Comparison of ENCODE assay signal across 18 mouse cellular contexts in genomic region chr9:43188309-43189020, GRCm38 (mm10). TPM values are rescaled to one million over a fixed set of nuclear protein-coding genes. Genes with fewer than 3 reads are reported as not detected.
DNase-seq lines count a peak whose midpoint lies in the region; ATAC-seq and TF ChIP-seq lines count a peak whose summit lies in the region.
"Had no signal": no experiment of that assay in that cellular context is flagged by ENCODE, and none has a peak within 500 bp of the region (broad histone marks: within the 10 kb centered on the region; RNA-seq: fewer than 3 reads in every experiment).

No protein-coding gene starts in this region.

- no peak overlapping the region for H3K27ac ChIP-seq in hindbrain, embryonic 11.5 days (ENCODE audit: low read depth, low read length)
- no peak overlapping the region for H3K27ac ChIP-seq in hindbrain, postnatal 0 days
- no peak overlapping the region for H3K27ac ChIP-seq in forebrain, postnatal 0 days (ENCODE audit: low read depth, low read length)
- peak overlapping the region; percentile 66 for H3K27ac ChIP-seq in midbrain, embryonic 15.5 days
- H3K27ac ChIP-seq: gastrocnemius, adult 2 months; heart, embryonic 13.5 days; kidney, embryonic 15.5 days; liver, embryonic 14.5 days; lung, embryonic 15.5 days had no signal

- H3K4me2 ChIP-seq in hindbrain, embryonic 11.5 days (replicated peaks; ENCODE audit: low read depth, low read length) = no peak overlapping the region
- H3K4me2 ChIP-seq in hindbrain, postnatal 0 days (ENCODE audit: low read depth, low read length) = no peak overlapping the region
- H3K4me2 ChIP-seq in forebrain, postnatal 0 days (ENCODE audit: low read depth) = no peak overlapping the region
- no peak overlapping the region for H3K4me2 ChIP-seq in midbrain, embryonic 15.5 days
- H3K4me2 ChIP-seq: heart, embryonic 13.5 days; kidney, embryonic 15.5 days; lung, embryonic 15.5 days had no signal

- 62% methylated on average over 12 of the region's 12 CpGs for WGBS in hindbrain, embryonic 11.5 days
- WGBS in hindbrain, postnatal 0 days = 63% methylated on average over 12 of the region's 12 CpGs
- 59% methylated on average over 12 of the region's 12 CpGs for WGBS in forebrain, postnatal 0 days
- WGBS in midbrain, embryonic 15.5 days = 49% methylated on average over 12 of the region's 12 CpGs

- H3K36me3 ChIP-seq in hindbrain, embryonic 11.5 days (ENCODE audit: control insufficient read depth, insufficient read depth, low read length) = no peaks in the 10 kb centered on the region
- H3K36me3 ChIP-seq in hindbrain, postnatal 0 days (ENCODE audit: insufficient read depth, low read length) = no peaks in the 10 kb centered on the region
- H3K36me3 ChIP-seq in forebrain, postnatal 0 days (ENCODE audit: insufficient read depth) = no peaks in the 10 kb centered on the region
- H3K36me3 ChIP-seq in midbrain, embryonic 15.5 days (replicated peaks) = no peaks in the 10 kb centered on the region
- H3K36me3 ChIP-seq: heart, embryonic 13.5 days; kidney, embryonic 15.5 days; lung, embryonic 15.5 days had no signal

- H3K4me1 ChIP-seq in hindbrain, embryonic 11.5 days (replicated peaks; ENCODE audit: control insufficient read depth, insufficient read depth, low read length) = 0 out of 2 replicates have a peak, but pooled peaks cover 4% of the 10 kb centered on the region
- no peaks in the 10 kb centered on the region for H3K4me1 ChIP-seq in hindbrain, postnatal 0 days (ENCODE audit: insufficient read depth, low read length)
- peaks cover 8% of the 10 kb centered on the region for H3K4me1 ChIP-seq in forebrain, postnatal 0 days (ENCODE audit: insufficient read depth)
- peaks cover 16% of the 10 kb centered on the region for H3K4me1 ChIP-seq in midbrain, embryonic 15.5 days
- H3K4me1 ChIP-seq: heart, embryonic 13.5 days; kidney, embryonic 15.5 days; lung, embryonic 15.5 days had no signal

- H3K9ac ChIP-seq in hindbrain, embryonic 11.5 days (ENCODE audit: low read depth, low read length) = no peak overlapping the region
- H3K9ac ChIP-seq in hindbrain, postnatal 0 days (replicated peaks; ENCODE audit: low read length) = no peak overlapping the region
- H3K9ac ChIP-seq in forebrain, postnatal 0 days = no peak overlapping the region
- no peak overlapping the region for H3K9ac ChIP-seq in midbrain, embryonic 15.5 days
- H3K9ac ChIP-seq: heart, embryonic 13.5 days; kidney, embryonic 15.5 days; liver, embryonic 14.5 days; lung, embryonic 15.5 days had no signal

- TF ChIP-seq CTCF in hindbrain, postnatal 0 days (IDR thresholded peaks at IDR 0.05; ENCODE audit: low read depth) = no peak
- TF ChIP-seq CTCF in forebrain, postnatal 0 days (IDR thresholded peaks at IDR 0.05; ENCODE audit: low read depth) = no peak

- H3K27me3 ChIP-seq in hindbrain, embryonic 11.5 days (ENCODE audit: control insufficient read depth, insufficient read depth, low read length) = no peaks in the 10 kb centered on the region
- no peaks in the 10 kb centered on the region for H3K27me3 ChIP-seq in hindbrain, postnatal 0 days (ENCODE audit: insufficient read depth, low read length)
- no peaks in the 10 kb centered on the region for H3K27me3 ChIP-seq in forebrain, postnatal 0 days (ENCODE audit: insufficient read depth, low read length)
- H3K27me3 ChIP-seq in midbrain, embryonic 15.5 days (replicated peaks) = no peaks in the 10 kb centered on the region
- H3K27me3 ChIP-seq: kidney, embryonic 15.5 days; lung, embryonic 15.5 days had no signal

- peak; percentile 16 for DNase-seq in hindbrain, embryonic 11.5 days (ENCODE audit: low spot score)
- no peak for DNase-seq in hindbrain, postnatal 0 days (ENCODE audit: low spot score)
- peak; percentile 70 for DNase-seq in ES-CJ7 (ENCODE audit: low read depth, low spot score)
- no peak for DNase-seq in forebrain, postnatal 0 days
- no peak for DNase-seq in layer of hippocampus, postnatal 14 days (ENCODE audit: low spot score in 2 of 2)
- no peak for DNase-seq in cerebellum, postnatal 25 days
- DNase-seq: adrenal gland, postnatal 10 days; cerebellum, adult 11 months; gastrocnemius, adult 2 months; lung, postnatal 4 days; thymus, adult 2 months had no signal

- H3K9me3 ChIP-seq in hindbrain, embryonic 11.5 days (ENCODE audit: control insufficient read depth, low read length) = no peaks in the 10 kb centered on the region
- no peaks in the 10 kb centered on the region for H3K9me3 ChIP-seq in hindbrain, postnatal 0 days (ENCODE audit: low read length)
- no peaks in the 10 kb centered on the region for H3K9me3 ChIP-seq in forebrain, postnatal 0 days (ENCODE audit: low read length)
- no peaks in the 10 kb centered on the region for H3K9me3 ChIP-seq in midbrain, embryonic 15.5 days
- H3K9me3 ChIP-seq: heart, embryonic 13.5 days; kidney, embryonic 15.5 days; lung, embryonic 15.5 days had no signal

- ATAC-seq in hindbrain, embryonic 11.5 days (ENCODE audit: low FRiP score) = no peak
- no peak for ATAC-seq in hindbrain, postnatal 0 days
- ATAC-seq in forebrain, postnatal 0 days = peak; percentile 66; the same call in 1 of the 2 replicates
- ATAC-seq in midbrain, embryonic 15.5 days (replicated peaks) = peak; percentile 71
- no peak for ATAC-seq in monocyte, adult 5-6 weeks (replicated peaks; ENCODE audit: insufficient number of reproducible peaks, low FRiP score, low TSS enrichment, poor library complexity, severe bottlenecking)
- ATAC-seq: activated CD4-positive, CD25-positive, alpha-beta regulatory T cell, adult 4 months had no signal

- no peak overlapping the region for H3K4me3 ChIP-seq in hindbrain, embryonic 11.5 days (ENCODE audit: low read depth, low read length)
- H3K4me3 ChIP-seq in hindbrain, postnatal 0 days (ENCODE audit: low read length) = no peak overlapping the region
- no peak overlapping the region for H3K4me3 ChIP-seq in forebrain, postnatal 0 days (ENCODE audit: low read depth, low read length)
- H3K4me3 ChIP-seq in midbrain, embryonic 15.5 days = no peak overlapping the region
- H3K4me3 ChIP-seq: gastrocnemius, adult 2 months; heart, embryonic 13.5 days; kidney, embryonic 15.5 days; lung, embryonic 15.5 days had no signal

RNA-seq across cellular contexts. Expression of gene Pou2f3, which starts 21.7 kb away (rescaled TPM):
- polyA plus RNA-seq in hindbrain, embryonic 11.5 days (2014; fragmentation: Nextera tagmentation; extraction: Ambion mirVana) = not detected in 2 replicates
- total RNA-seq in hindbrain, postnatal 0 days (2014; rRNA removed) = 0.10 TPM in 1 of 2 replicates, not detected in the other
- 0.11 and 0.13 TPM in 2 replicates for polyA plus RNA-seq in hindbrain, postnatal 0 days (2015; fragmentation: Nextera tagmentation; extraction: Ambion mirVana)
- total RNA-seq in forebrain, postnatal 0 days (2014; rRNA removed) = not detected in 2 replicates
- polyA plus RNA-seq in forebrain, postnatal 0 days (2015; fragmentation: Nextera tagmentation; extraction: Ambion mirVana) = 0.05 TPM in 1 of 2 replicates, not detected in the other
- polyA plus RNA-seq in midbrain, embryonic 15.5 days (2015; fragmentation: Nextera tagmentation; extraction: Ambion mirVana) = 0.08 and 0.14 TPM in 2 replicates
- total RNA-seq in layer of hippocampus, postnatal 14 days (2021) = not detected
- not detected in 3 replicates for total RNA-seq in monocyte, adult 5-6 weeks (2017)
- total RNA-seq: adrenal gland, postnatal 10 days had no signal
- polyA plus RNA-seq: activated CD4-positive, CD25-positive, alpha-beta regulatory T cell, adult 4 months; heart, embryonic 13.5 days; kidney, embryonic 15.5 days; liver, embryonic 14.5 days had no signal

RNA-seq across cellular contexts. Expression of gene Oaf, which starts 51.2 kb away (rescaled TPM):
- 34.7 and 41.4 TPM in 2 replicates for polyA plus RNA-seq in hindbrain, embryonic 11.5 days (2014; fragmentation: Nextera tagmentation; extraction: Ambion mirVana)
- 5.6 and 8.0 TPM in 2 replicates for total RNA-seq in hindbrain, postnatal 0 days (2014; rRNA removed)
- 6.2 TPM in 2 replicates for polyA plus RNA-seq in hindbrain, postnatal 0 days (2015; fragmentation: Nextera tagmentation; extraction: Ambion mirVana)
- 5.0 and 14.3 TPM in 2 replicates for total RNA-seq in forebrain, postnatal 0 days (2014; rRNA removed)
- 7.8 and 7.9 TPM in 2 replicates for polyA plus RNA-seq in forebrain, postnatal 0 days (2015; fragmentation: Nextera tagmentation; extraction: Ambion mirVana)
- polyA plus RNA-seq in midbrain, embryonic 15.5 days (2015; fragmentation: Nextera tagmentation; extraction: Ambion mirVana) = 5.1 and 6.4 TPM in 2 replicates
- 10 to 100 TPM; 18.2 to 24.4 TPM for total RNA-seq in layer of hippocampus, postnatal 14 days (2021)
- total RNA-seq in monocyte, adult 5-6 weeks (2017) = 0.10 to 0.43 TPM in 2 of 3 replicates, not detected in the other

Comparison
In these comparisons a context has a peak if more than half of its experiments do, and no peak if none do; other contexts are left out.
1. DNase-seq: peak in hindbrain, embryonic 11.5 days (single experiment) and ES-CJ7 (single experiment); none in hindbrain, postnatal 0 days (single experiment), forebrain, postnatal 0 days (single experiment), layer of hippocampus, postnatal 14 days (0 of 2) and cerebellum, postnatal 25 days (0 of 2).
2. ATAC-seq: peak in forebrain, postnatal 0 days (single experiment) and midbrain, embryonic 15.5 days (single experiment); none in hindbrain, embryonic 11.5 days (single experiment), hindbrain, postnatal 0 days (single experiment) and monocyte, adult 5-6 weeks (single experiment).